Mouse (Mus musculus) monocyte, adult 5-6 weeks (primary cell): Measurements from ENCODE around the gene Srl. TPM values are rescaled to one million over a fixed set of nuclear protein-coding genes. Genes with fewer than 3 reads are reported as not detected.

Experiments
- ATAC-seq: fragments of 153-309, 156-312 bp; replicated peaks from 2 replicates; pipeline ENCODE4 v1.8.0; 2017; ENCODE audit warnings: mild to moderate bottlenecking; ENCODE audit not compliant: low TSS enrichment, insufficient number of reproducible peaks, severe bottlenecking, poor library complexity, low FRiP score
- total RNA-seq: library from RNA; stranded (forward); fragments of 200-1000, 200-491, 200-594 nt; gene quantifications from 3 replicates; pipeline ENCODE4 v1.2.3, GENCODE M21; 2017

The Srl gene
- total RNA-seq, 1 experiment from 2014 or later, result 0.38 TPM

DNA sequence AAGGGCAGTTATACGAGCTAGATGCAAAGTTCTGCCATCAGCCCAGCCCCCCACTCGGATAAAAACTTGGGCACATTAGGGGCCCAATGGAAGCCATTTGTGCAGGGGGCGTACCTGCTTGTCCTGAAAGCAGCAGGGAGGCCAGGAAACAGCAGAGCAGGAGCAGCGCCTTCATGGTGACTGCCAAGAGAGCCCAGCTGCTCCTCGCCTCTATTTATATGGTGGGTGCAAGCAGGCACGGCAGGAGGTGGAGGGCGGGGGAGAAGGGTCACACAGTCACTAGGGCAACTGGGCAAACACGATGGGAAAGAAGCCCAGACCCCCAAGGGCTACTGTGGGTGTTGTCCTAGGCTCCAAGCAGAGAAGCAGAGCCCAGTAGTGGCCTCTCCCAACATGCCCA, 18.7 kb downstream of the Srl start:
- ATAC-seq, result no peak

DNA sequence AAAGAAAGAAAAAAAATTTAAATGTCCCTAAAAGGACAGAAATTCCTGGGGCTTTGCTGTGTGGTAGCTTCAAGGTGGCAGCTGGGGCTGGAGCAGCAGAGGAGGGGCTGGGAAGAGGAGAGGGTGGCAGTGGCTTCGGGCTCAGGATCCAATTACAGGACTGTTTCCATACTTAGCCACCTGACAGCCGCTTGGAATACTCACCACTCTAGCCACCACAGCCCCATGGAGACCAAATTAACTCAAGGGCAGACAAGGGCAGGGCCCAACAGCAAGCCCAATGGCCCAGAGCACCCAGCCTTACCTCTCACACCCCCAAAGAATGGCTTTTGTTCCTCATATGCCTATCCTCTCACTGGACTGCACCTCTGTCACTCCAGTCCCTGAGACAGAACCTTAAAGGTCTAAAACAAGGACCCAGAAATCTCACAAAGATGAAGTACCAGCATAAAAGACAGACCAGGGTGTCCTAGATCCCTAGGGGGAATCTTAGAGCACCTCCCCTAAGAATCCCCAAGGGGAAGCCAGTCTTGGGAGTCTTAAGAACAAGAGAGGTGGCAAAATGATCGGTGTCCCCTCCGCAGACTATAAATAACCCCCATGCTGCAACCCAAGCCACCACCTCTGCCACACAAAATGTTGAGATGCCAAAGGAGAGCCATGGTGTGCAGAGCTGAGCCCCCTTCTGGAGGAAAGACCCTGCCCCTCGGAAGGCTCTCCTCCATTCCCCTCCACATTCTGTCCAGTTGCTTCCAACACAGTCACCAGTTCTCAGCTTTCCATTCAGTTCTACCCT, 19.7 kb downstream of the Srl start:
- ATAC-seq, result no peak

DNA sequence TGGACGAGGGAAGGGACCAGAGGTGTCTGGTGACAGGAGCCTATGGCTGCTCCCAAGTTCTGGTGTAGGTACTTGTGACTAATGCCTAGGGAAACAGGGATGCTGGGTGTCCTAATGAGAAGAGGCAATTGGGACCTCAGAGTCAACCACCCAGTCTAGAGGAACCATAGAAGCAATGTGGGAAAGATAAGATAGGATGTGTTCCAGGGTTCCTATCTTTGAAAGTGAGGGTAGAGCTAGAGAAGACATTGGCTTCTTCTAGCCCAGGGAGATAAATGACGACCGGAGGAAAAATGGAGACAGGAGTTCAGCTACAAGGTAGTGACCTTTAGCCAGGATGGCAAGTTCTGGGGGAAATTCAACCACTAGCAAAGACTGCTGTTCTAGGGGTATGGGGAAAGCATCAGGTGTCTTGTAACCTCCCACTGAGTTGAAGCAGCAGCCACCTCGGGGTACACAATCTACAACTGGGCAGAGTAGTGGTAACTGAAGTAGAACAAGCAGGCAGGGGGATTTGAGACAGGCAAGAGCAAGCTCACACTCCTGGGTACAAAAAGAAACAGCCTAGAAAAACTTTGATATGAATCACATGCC, 20.4 kb downstream of the Srl start:
- no peak for ATAC-seq

DNA sequence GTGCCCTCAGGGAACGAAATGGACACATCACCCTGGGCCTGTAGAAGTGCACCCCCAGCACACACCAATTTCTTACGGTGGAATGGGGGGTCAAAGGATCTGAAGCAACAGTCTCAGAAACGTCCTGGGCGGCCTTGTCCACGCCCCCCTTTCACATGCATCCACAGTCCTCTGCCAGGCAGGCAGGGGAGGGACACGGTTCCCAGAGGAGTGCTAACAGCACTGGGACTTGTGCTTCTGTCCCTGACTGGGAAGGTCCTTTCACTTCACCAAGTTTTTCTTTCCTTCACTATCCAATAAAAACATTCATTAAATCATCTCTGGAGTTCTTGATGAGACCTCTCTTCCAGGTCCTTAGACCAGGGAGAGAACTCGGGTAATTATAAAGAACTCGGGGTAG, 20.9 kb downstream of the Srl start:
- ATAC-seq, result no peak

DNA sequence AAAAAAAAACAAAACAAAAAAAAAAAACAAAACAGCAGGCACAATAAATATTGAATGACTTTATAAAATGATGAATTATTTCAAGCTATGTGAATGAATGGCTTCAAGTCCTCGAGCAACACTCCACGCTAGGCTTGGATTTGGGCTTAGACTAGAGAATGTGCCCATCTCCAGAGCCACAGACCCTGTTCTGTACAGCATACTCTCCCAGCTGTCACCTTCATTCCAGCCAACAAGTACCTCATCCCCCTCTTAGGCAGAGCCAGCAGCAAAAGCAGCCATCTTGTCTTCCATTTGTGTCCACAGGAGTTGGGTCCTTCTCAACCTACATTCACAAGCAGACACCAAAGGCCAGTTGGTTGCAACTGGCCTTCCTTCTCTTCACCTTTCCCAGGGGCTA, 21.8 kb downstream of the Srl start:
- ATAC-seq, result no peak

DNA sequence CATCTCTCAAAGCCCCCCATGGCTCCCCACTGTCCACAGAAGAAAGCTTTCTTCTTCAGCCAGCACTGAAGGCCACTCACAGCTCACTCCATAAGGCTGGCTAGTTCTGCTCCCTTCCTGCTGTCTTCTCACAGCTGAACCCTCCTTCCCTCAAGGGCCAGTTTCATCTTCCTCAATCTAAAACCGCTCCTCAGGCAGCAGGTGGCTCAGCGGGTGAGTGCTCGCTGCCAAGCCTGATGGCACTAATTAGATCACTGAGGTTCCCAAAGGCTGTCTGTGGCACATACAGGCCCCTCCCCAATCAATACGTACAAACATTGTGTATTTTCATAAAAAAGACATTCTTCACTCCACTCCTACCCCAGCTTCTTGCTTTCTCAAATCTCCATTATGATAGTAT, 22.5 kb downstream of the Srl start:
- 0 out of 2 replicates have a peak, but pooled peaks have one; percentile 17 for ATAC-seq

DNA sequence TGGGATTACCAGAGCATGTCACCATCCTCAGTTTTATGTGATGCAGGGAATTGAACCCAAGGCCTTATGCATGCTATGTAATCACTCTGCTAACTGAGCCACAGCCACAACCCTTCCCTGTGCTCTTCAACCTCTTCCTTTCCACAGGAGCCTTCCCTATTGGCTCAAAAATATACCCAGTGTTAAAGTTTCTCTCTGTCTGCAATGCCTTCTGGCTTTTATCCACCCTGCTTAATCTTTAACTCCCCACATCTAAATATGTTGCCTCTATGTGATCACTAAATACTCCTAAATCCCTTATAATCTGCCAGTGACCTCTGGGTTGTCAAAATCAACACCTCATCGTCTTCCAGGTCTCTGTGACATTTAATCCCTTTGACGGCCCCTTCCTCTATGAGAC, 23.7 kb downstream of the Srl start:
- no peak for ATAC-seq

DNA sequence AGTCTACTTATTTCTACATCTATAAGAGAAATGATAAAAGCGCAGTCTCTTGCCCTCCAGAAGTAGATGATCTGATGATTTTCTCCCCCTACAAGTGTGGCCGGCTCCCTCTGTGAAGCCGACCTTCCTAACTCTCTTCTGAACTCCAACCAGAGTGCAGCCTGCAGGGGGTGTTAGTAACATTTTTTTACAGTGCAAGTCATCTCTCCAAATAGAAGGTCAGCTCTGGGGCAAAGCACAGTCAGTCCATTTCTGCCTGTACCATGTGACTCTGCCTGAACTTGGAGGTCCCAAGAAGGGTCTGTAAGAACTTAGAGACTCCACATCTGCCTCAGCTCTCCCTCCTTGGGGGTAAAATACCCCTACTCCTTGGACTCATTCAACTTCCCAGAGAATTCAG, 27.2 kb downstream of the Srl start:
- ATAC-seq, result no peak

DNA sequence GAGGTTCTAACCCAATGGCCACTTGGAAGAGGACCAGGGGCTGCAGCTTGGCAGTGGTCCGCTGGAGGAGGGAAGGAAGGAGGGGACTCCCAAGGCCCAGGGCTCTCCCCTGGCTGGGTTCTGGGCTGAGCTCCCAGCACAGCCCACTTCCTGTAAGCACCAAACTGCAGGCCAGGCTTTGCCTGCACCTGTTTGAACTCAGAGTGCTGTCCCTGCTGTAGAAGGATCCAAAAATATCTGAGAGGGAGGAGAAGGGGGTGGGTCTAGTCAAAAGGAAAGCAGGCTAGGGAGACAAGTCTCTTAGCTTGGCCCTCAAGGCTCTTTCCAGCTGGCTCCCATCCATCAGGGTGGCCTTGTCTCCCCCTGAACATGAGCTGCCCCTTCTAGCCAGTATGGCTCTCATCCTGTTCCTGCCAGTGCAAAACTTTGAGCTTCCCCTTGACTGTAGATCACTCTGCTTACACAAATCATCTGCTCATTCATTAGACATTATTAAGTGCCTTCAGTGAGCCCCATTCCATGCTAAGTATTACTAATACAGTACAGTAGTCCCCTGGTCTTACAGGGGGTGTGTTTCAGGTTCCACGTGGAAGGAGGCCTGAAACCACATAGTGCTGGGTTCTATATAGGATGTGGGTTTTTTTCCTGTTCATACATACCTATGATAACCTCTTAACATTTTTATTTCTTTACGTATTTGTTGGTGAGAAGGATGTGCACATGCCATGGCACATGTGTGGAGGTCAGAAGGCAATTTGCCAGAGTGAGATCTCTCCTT, 28.8 kb downstream of the Srl start:
- ATAC-seq, result no peak

DNA sequence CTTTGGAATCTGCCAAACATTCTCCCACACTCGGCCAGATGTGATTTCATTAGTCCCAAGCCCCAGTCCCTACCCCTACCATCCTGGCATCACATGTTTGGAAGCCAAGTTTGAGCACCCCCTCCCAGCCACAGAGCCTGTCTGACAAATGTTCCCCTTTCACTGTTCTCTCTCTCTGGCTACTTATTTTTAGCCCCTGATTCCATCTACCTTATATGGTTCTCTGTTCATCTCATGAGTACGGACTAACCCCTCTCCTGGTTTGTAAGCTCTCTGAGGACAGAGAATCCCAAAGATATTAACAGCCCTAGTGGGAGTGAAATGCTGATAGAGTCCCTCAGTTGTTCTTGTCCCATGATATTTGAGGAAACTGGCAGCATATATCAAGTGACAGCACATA, 30.2 kb downstream of the Srl start:
- no peak for ATAC-seq

DNA sequence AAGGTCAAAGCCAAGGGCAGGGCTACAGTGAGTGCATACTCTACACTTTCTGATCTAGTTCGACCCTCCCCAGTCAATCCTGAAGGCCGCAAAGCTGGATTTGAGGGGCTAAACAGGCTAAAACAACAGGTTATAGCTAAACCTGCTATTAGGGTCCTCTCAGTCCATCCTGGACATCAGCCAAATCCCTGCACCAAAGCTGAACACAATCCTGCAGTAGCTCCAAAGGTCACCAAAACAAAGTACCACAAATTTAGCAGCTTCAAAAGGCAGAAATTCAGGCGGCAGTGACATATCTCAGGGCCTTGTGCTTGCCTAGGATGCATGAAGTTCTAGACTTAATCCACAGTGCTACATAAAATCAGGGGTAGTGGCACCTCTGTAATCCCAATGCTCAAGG, 35.4 kb downstream of the Srl start:
- ATAC-seq, result no peak

DNA sequence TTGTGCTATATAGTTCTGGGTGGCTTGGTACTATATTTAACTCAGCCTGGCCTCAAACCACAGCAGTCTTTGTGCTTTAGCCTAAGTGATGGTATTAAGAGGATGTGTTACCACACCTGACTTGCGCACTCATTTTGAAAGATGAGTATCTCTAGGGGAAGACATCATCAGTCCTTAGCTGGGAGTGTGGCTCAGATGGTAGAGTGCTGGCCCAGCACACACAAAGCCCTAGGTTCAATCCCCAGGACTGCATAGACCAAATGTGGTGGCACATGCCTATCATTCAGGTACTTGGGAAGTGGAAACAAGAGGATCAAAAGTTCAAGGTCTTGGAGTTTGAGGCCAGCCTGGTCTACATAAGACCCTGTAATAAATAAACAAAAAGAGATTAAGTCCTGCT, 38.1 kb downstream of the Srl start:
- no peak for ATAC-seq

DNA sequence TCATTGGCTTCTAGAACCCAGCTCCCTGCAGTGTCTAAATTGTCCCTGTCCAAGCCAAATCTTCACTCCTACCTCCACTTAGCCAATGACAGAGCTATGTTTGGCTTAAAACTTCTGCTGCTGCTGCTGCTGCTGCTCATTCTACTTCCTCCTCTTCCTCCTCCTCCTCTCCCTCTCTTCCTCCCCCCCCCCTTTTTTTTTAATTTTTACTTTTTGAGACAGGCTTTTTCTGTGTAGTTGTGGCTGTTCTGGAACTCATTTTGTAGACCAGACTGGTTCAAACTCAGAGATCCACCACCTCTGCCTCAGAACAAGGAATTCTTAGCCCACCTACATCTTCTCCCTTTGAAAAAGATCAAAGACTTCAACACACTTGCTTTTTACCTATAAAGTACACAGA, 39.0 kb downstream of the Srl start:
- ATAC-seq, result no peak

DNA sequence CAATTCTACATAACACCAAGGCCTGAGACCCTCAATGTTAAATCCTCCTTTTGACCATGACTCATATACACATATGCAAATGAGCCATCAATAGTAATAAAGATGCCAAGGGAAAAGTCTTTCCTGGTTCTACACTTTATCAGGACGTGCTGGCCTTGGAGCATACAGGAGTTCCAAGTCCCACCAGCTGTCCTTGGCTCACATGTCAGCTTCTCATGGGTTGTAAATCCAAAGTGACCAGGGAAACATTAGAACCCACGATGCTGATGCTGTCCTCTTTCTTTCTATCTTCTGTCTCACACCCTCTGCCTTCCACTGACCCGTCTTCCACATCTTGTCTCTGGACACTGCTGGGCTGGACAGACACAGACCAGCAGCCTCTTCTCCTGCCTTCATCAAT, 39.9 kb downstream of the Srl start:
- ATAC-seq, result no peak

DNA sequence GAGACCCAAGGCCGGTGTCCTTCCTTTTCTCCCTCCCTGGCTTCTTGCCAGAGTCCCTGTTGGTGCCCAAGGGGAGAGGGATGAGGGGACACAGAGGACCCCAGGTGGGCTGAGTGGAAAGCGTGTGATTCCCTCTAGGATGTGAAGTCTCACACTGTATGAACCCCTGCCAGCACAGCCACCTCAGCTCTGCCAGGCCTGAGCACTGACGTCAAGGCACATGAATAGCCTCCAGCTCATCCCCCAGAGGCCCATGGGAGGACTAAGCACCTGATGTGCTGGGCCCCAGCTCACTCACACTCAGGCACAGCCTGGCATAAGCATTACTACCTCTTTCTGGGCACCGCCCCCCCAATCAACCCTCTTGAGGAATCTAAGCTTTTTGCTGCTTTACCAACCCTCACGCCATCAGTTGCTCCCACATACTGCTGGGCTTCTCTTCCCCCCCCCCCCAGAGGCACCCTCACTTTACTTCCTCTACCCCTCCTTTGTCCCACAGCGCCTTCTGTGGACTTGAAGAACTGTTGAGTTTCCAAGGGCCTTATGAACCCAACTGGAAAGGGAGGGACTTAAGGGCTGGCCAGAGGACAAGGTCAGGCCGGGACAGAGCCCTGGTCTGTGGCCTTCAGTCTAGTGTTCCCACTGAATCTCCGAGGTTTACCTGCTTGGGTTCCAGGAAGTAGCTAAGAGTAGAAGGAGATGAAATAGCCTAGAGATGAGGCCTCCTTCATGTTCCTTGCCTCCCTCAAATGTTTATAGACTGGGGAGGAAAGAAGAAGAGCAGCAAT, 40.8 kb downstream of the Srl start:
- ATAC-seq, result 0 out of 2 replicates have a peak, but pooled peaks have one; percentile 19

DNA sequence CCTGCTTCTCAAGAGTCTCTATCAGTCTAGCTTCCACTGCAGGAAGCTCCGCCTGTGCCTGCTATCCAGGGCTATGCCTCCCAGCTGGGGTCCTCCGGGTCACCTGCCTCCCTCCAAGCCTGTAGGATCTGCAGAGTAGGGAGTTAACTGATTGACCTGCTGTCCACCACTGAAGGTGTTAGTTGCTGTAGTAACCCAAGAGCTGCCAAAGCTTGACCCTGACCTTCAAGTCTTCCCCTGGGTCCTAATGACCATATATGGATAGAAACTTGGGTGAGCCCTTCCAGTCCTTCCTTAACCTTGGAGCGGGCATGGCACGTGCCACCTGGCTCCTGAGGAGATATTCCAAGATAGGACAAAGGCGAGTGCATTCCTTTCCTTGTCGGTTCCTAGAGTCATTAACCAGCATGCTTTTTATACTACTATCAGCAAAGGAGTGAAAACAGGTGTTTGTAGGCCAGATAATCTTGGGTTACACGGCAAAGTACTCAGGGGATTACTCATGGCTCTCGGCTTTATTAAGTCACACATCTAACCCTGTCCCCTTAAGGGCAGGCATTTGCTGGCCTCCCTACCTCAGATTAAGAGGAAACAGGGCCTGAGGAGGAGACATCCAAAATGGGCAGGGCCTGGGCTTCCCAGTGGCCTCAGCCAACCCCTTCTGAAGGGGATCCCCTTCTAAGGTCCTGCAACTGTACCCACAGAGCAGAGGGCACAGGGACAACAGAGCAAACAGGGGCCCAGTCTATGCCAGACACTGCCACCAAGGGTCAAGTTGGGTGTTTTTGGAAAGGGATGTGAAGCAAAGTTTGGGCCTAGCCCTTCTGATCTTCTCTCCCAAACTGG, 43.6 kb downstream of the Srl start:
- ATAC-seq, result no peak

DNA sequence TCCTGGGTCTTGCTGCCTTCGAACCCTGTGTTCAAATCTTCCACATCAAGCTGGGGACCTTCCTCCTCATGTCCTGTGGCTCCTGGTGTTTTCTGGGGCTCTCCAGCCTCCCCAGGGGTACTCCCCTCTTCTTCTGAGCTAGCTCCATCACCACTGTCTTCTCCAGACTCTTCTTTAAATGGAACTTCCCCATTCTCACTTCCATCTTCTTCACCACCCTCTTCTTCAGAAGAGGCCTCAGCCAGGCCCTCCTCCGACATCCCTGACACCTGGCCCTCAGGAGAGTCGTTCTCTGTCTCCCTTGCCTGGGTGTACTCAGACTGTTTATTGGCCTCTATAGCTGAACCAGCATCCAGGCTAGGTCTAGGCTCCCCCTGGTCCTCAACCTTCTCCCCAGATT, 45.1 kb downstream of the Srl start:
- ATAC-seq, result no peak

DNA sequence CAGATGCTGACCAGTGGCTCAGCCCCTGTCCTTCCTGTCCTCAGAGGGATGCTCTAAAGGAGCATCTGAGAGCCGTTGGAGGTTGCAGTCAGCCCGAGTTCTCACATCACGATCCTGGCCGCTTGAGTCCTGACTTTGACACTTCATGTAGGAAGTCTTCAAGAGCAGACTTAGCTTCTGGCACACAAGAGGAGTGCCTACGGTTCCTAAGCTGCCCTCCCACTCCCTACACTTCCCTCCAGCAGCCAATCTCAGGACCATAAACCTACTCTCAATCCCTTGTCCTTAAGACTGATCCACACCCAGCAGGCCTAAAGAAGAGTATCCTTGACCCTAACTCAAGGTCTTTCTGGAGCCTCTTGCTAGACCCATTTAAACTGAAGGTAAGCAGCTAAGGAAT, 45.8 kb downstream of the Srl start:
- ATAC-seq, result no peak
